ENCODE assay signal across 9 mouse cellular contexts in the genomic region with DNA sequence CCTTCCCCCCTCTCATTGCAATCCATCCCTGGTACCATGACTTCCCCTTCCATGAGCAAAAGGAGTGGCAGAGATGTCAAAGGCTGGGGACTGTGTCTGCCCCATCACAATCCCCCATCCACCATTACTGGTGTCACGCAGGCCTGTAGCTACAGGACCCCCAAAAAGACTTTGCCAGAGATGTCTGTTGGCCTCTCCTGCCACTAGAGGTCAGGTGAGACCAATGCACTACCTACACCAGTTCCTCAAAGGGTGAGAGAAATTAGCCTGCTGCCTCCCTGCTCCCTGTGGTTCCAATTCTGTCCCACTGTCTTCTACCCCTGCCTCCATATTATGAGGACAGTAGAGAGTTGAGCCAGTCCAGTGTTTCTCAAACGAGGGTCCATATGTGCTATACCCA. TPM values are rescaled to one million over a fixed set of nuclear protein-coding genes. Genes with fewer than 3 reads are reported as not detected.
DNase-seq lines count a peak whose midpoint lies in the region; ATAC-seq lines count a peak whose summit lies in the region.
"Had no signal": no experiment of that assay in that cellular context is flagged by ENCODE, and none has a peak within 500 bp of the region (broad histone marks: within the 10 kb centered on the region; RNA-seq: fewer than 3 reads in every experiment).

No protein-coding gene starts in this region.

- no peak overlapping the region for H3K4me2 ChIP-seq in kidney, embryonic 15.5 days

- ATAC-seq in kidney, embryonic 15.5 days (replicated peaks; ENCODE audit: low FRiP score), result no peak
- no peak for ATAC-seq in inflammation-experienced regulatory T-cells, adult 6 months

- 63% methylated on average over 2 of the region's 2 CpGs for WGBS in kidney, embryonic 15.5 days

- no peaks in the 10 kb centered on the region for H3K36me3 ChIP-seq in kidney, embryonic 15.5 days

- no peaks in the 10 kb centered on the region for H3K4me1 ChIP-seq in kidney, embryonic 15.5 days

- no peak overlapping the region for H3K27ac ChIP-seq in kidney, embryonic 15.5 days

- no peaks in the 10 kb centered on the region for H3K27me3 ChIP-seq in kidney, embryonic 15.5 days

- H3K9ac ChIP-seq in kidney, embryonic 15.5 days, result no peak overlapping the region

- DNase-seq in cerebellum, postnatal 14 days, result peak; percentile 51 to 53
- no peak for DNase-seq in cerebellum, adult 11 months
- DNase-seq in kidney, postnatal 4 days, result peak; percentile 12 to 38
- DNase-seq in NIH3T3 (ENCODE audit: low read depth), result peak; percentile 53
- peak; percentile 51 for DNase-seq in retina, embryonic 14.5 days (ENCODE audit: low spot score)
- DNase-seq in frontal cortex, postnatal 14 days (ENCODE audit: low spot score in 2 of 2), result no peak
- DNase-seq: cerebellum, adult 9-11 months had no signal

- H3K9me3 ChIP-seq in kidney, embryonic 15.5 days (replicated peaks), result no peaks in the 10 kb centered on the region

- no peak overlapping the region for H3K4me3 ChIP-seq in kidney, embryonic 15.5 days (replicated peaks)

RNA-seq across cellular contexts. Expression of gene Olfr412, which starts 40.3 kb away (rescaled TPM):
- not detected in 2 replicates for polyA plus RNA-seq in kidney, embryonic 15.5 days (2015; fragmentation: Nextera tagmentation; extraction: Ambion mirVana)
- polyA plus RNA-seq in inflammation-experienced regulatory T-cells, adult 6 months (2017; shearing (Covaris generic)), result not detected

RNA-seq across cellular contexts. Expression of gene Olfr411, which starts 49.7 kb away (rescaled TPM):
- not detected in 2 replicates for polyA plus RNA-seq in kidney, embryonic 15.5 days (2015; fragmentation: Nextera tagmentation; extraction: Ambion mirVana)
- not detected for polyA plus RNA-seq in inflammation-experienced regulatory T-cells, adult 6 months (2017; shearing (Covaris generic))

Comparison
In these comparisons a context has a peak if more than half of its experiments do, and no peak if none do; other contexts are left out.
1. DNase-seq: peak in cerebellum, postnatal 14 days (2 of 2), kidney, postnatal 4 days (2 of 2), NIH3T3 (single experiment) and retina, embryonic 14.5 days (single experiment); none in cerebellum, adult 11 months (single experiment) and frontal cortex, postnatal 14 days (0 of 2).